Mouse (Mus musculus): ENCODE results near the gene Pmch.
A peak's percentile ranks its signal among the peaks of the same experiment; 100 is the strongest.

The Pmch gene

GRCm38 (mm10) chr10:88090772-88091171 is at the start of gene Pmch:
TSS of gene Pmch (plus strand) at chr10:88091072.
- no peak for DNase-seq

GRCm38 (mm10) chr10:88044297-88044696 is 46.6 kb upstream of the Pmch start:
- no peak for DNase-seq

- DNase-seq = no peak
Observed at GRCm38 (mm10) chr10:88046098-88046771, 44.6 kb upstream of the Pmch start.

GRCm38 (mm10) chr10:88054233-88054985 is 36.5 kb upstream of the Pmch start:
- no peak for DNase-seq

DNA sequence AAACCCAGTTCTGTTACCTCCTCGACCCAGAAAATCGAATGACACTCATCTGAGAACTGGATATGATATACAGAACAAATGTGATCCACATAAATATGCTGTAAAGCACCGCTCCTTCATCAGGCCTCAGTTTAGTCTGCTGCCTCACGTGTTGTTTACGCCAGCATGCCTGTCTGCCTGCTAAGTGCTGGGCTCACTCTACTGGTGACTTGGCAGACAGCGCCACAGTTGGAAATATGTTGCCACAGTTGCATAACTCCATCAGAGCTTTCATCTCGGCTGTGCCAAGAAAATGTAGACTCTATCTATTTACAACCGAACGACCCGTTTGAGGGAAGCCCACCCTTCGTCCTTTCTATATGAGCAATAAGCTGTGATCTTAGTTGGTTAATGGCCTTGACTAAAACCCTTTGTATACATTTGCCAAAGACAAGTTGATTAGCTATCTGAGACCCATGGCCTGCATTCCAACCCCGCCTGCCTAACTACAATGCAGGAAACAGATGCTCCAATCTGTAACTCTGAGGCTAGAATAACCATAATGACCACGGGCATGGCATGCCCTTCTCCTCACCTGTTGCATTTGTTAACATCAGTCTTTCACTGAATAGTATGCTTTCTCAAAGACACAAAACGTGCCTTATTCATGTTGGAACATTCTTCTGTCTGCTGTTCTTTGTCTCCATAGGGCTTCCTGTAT is 33.8 kb upstream of the Pmch start:
- DNase-seq = no peak

DNA sequence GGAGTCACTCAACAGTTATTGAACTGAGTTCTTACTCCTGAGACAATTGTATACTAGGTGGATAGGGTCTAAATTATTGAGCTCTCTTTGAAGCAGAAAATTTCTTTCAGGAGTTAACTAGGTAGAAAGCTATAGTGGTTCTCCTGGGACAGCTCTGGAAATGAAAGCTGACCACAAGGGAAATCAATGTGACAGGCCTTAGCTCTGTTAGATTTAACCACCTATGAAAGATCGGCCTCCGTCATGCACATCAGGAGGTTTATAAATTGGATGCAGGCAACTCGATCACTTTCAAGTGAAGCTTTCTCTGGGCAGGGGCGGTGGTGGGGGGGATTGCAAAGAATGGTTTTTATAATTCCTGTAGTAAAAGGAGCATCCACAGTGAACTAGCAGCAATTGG is 27.4 kb upstream of the Pmch start:
- DNase-seq = no peak

DNA sequence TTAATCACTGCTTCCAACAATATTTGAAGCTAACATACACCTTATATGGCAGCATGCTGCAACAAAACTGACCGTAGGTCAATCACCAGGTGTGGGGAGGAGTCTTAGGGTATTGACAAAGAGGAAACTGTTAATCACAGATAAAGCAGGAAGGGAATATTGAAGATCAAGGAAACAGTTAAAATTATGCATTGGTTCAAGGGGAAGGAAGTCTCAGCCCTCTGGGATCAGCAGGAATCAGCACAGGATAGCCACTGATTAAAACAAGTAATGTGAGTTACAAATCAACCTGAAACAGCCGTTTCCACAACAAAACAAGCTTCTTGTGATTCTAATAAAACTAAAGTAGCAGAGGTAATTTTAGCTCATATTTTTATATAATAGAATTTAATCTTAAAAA is 26.0 kb upstream of the Pmch start:
- peak; percentile 28 for DNase-seq

- no peak for DNase-seq
Observed at GRCm38 (mm10) chr10:88067377-88067776, 23.5 kb upstream of the Pmch start.

- DNase-seq = no peak
Observed at GRCm38 (mm10) chr10:88106169-88106568, 15.3 kb downstream of the Pmch start.

GRCm38 (mm10) chr10:88113290-88113689 is 22.4 kb downstream of the Pmch start:
- DNase-seq = no peak

DNA sequence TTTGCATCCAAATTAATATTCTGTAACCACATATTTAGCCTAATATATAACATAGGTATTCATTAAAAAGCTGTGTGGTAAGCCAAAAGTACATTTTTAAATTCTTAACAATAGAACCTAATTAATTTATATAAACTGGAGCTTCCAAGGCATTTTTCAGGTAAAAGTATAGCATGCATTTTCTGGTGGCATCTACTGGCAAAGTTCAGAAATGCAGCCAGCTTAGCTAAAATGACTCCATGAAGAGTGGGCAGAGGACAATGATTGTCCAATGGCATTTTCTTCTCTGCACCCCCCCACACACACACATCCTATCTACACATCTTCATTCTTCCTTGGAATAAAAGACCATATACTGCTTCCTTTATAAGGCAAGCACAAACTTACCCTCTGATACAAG is 28.8 kb downstream of the Pmch start:
- DNase-seq = no peak

DNA sequence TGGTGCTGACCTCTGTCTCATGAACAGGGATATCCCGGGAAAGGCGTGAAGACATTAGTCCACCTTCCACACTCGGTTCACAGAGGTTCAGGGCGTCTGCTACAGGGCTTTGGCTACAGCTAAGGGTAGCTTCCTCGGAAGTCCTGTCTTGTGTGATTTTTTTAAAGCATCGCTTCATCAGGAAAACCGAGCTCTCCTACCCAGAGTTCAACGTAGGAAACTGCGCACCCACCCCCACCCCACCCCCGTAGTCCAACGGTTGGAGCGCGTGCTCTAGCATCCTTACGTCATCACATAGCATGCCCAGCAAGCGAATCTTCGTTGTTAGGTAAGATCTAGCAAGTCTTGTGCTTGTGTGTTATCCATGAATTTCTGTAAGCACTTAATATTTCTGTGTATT is 44.8 kb downstream of the Pmch start:
- DNase-seq = no peak
